Mouse (Mus musculus) midbrain, embryonic 10.5 days (tissue): ENCODE measurements around the gene Epb42. TPM values are rescaled to one million over a fixed set of nuclear protein-coding genes. Genes with fewer than 3 reads are reported as not detected.
A peak's percentile ranks its signal among the peaks of the same experiment; 100 is the strongest.
"Not testable (repeated sequence)": the region's sequence is repeated elsewhere in the genome, so short reads cannot be mapped to it uniquely, and the experiment has no call there.

Experiments used
- DNase-seq: peaks from one replicate; pipeline ENCODE4 v3.0.0-alpha.2; 2017; ENCODE audit warnings: low spot score
- H3K27ac ChIP-seq: fragments of 300-500 bp; sonication (generic); replicated peaks from 2 replicates; pipeline ENCODE4 v1.5.1; 2016; ENCODE audit warnings: mild to moderate bottlenecking
- H3K27me3 ChIP-seq: fragments of 300-500 bp; sonication (generic); 2 replicates; pipeline ENCODE4 v1.6.1; 2016; ENCODE audit warnings: low read depth, mild to moderate bottlenecking; ENCODE audit not compliant: poor library complexity, severe bottlenecking
- H3K36me3 ChIP-seq: fragments of 300-500 bp; sonication (generic); 2 replicates; pipeline ENCODE4 v1.6.1; 2016; ENCODE audit warnings: mild to moderate bottlenecking, moderate library complexity
- H3K4me1 ChIP-seq: fragments of 300-500 bp; sonication (generic); 2 replicates; pipeline ENCODE4 v1.6.1; 2016
- H3K4me3 ChIP-seq: fragments of 300-500 bp; sonication (generic); 2 replicates; pipeline ENCODE4 v1.5.1; 2016; ENCODE audit warnings: mild to moderate bottlenecking, moderate library complexity
- H3K9me3 ChIP-seq: fragments of 300-500 bp; sonication (generic); replicated peaks from 2 replicates; pipeline ENCODE4 v1.6.1; 2016; ENCODE audit warnings: mild to moderate bottlenecking
- WGBS: fragments of 180-500 bp; shearing (Covaris S2); methylation state at CpG from one replicate; pipeline ENCODE4 v1.1.7; 2016; 5-methylcytosine and 5-hydroxymethylcytosine counted together
- polyA plus RNA-seq: library from polyadenylated mRNA; unstranded; fragments of >200 nt; fragmentation: Nextera tagmentation; extraction: Ambion mirVana; gene quantifications from 2 replicates; pipeline ENCODE4 v1.2.1, GENCODE M21; 2016

Epb42 gene
- polyA plus RNA-seq, 1 experiment from 2014 or later = 7.4 TPM

GRCm38 (mm10) chr2:121041098-121041497 lies 4.2 kb upstream of the Epb42 start:
- H3K4me1 ChIP-seq = no peaks in the 10 kb centered on the region
- WGBS = 57% methylated on average over 5 of the region's 5 CpGs
- no peaks in the 10 kb centered on the region for H3K9me3 ChIP-seq
- H3K36me3 ChIP-seq = no peaks in the 10 kb centered on the region
- no peaks in the 10 kb centered on the region for H3K27me3 ChIP-seq
- no peak for DNase-seq
- no peak overlapping the region for H3K4me3 ChIP-seq
- H3K27ac ChIP-seq = no peak overlapping the region

- WGBS = 93% methylated on average over 1 of the region's 1 CpGs
- Histone ChIP-seq H3K4me3 (no peak overlapping the region), H3K27me3 (no peaks in the 10 kb centered on the region), H3K36me3 (no peaks in the 10 kb centered on the region), H3K4me1 (no peaks in the 10 kb centered on the region), H3K27ac (no peak overlapping the region), H3K9me3 (no peaks in the 10 kb centered on the region)
- no peak for DNase-seq
Observed at GRCm38 (mm10) chr2:121039382-121039781, 2.5 kb upstream of the Epb42 start.

GRCm38 (mm10) chr2:121038851-121039250 lies 2.0 kb upstream of the Epb42 start:
- 100% methylated on average over 1 of the region's 1 CpGs for WGBS
- H3K36me3 ChIP-seq, H3K4me1 ChIP-seq, H3K4me3 ChIP-seq, DNase-seq, H3K27me3 ChIP-seq, H3K9me3 ChIP-seq, H3K27ac ChIP-seq: not testable (repeated sequence)

- H3K27me3 ChIP-seq = no peaks in the 10 kb centered on the region
- DNase-seq = no peak
- H3K27ac ChIP-seq = no peak overlapping the region
- no peak overlapping the region for H3K4me3 ChIP-seq
- no peaks in the 10 kb centered on the region; the same call in 1 of the 2 replicates for H3K4me1 ChIP-seq
- 0 out of 2 replicates have a peak, but pooled peaks cover 1% of the 10 kb centered on the region for H3K9me3 ChIP-seq
- 70% methylated on average over 5 of the region's 5 CpGs for WGBS
- peaks cover 5% of the 10 kb centered on the region for H3K36me3 ChIP-seq
Observed at GRCm38 (mm10) chr2:121022918-121023317, 14.0 kb downstream of the Epb42 start.

GRCm38 (mm10) chr2:121017151-121017550 lies 19.7 kb downstream of the Epb42 start:
- DNase-seq = no peak
- Histone ChIP-seq H3K4me1 (no peaks in the 10 kb centered on the region), H3K27ac (no peak overlapping the region), H3K4me3 (no peak overlapping the region), H3K9me3 (0 out of 2 replicates have a peak, but pooled peaks cover 5% of the 10 kb centered on the region), H3K27me3 (no peaks in the 10 kb centered on the region), H3K36me3 (peaks cover 45% of the 10 kb centered on the region)
- 97% methylated on average over 1 of the region's 1 CpGs for WGBS

GRCm38 (mm10) chr2:121016226-121016625 lies 20.6 kb downstream of the Epb42 start:
- Histone ChIP-seq H3K36me3 (peaks cover 53% of the 10 kb centered on the region), H3K4me3 (no peak overlapping the region), H3K27me3 (no peaks in the 10 kb centered on the region), H3K9me3 (0 out of 2 replicates have a peak, but pooled peaks cover 5% of the 10 kb centered on the region), H3K27ac (no peak overlapping the region), H3K4me1 (no peaks in the 10 kb centered on the region)
- no peak for DNase-seq
- 89% methylated on average over 9 of the region's 9 CpGs for WGBS

GRCm38 (mm10) chr2:121015507-121015906 lies 21.4 kb downstream of the Epb42 start:
- 80% methylated on average over 2 of the region's 2 CpGs for WGBS
- no peak overlapping the region for H3K4me3 ChIP-seq
- no peak for DNase-seq
- 0 out of 2 replicates have a peak, but pooled peaks cover 5% of the 10 kb centered on the region for H3K9me3 ChIP-seq
- no peaks in the 10 kb centered on the region for H3K27me3 ChIP-seq
- peaks cover 54% of the 10 kb centered on the region for H3K36me3 ChIP-seq
- no peak overlapping the region for H3K27ac ChIP-seq
- H3K4me1 ChIP-seq = no peaks in the 10 kb centered on the region

GRCm38 (mm10) chr2:121012676-121013075 lies 24.2 kb downstream of the Epb42 start:
- Histone ChIP-seq H3K27me3 (no peaks in the 10 kb centered on the region), H3K4me1 (peaks cover 15% of the 10 kb centered on the region), H3K4me3 (no peak overlapping the region), H3K27ac (no peak overlapping the region), H3K9me3 (0 out of 2 replicates have a peak, but pooled peaks cover 2% of the 10 kb centered on the region), H3K36me3 (peaks cover 46% of the 10 kb centered on the region)
- no peak for DNase-seq
- WGBS = 88% methylated on average over 9 of the region's 9 CpGs

GRCm38 (mm10) chr2:121009071-121009677 lies 27.7 kb downstream of the Epb42 start:
- Histone ChIP-seq H3K27me3 (no peaks in the 10 kb centered on the region), H3K9me3 (no peaks in the 10 kb centered on the region), H3K4me1 (peaks cover 15% of the 10 kb centered on the region), H3K4me3 (peak overlapping the region; percentile 86), H3K27ac (no peak overlapping the region), H3K36me3 (peaks cover 25% of the 10 kb centered on the region)
- no peak for DNase-seq
- 29% methylated on average over 5 of the region's 5 CpGs for WGBS

- Histone ChIP-seq H3K9me3 (no peaks in the 10 kb centered on the region), H3K4me1 (peaks cover 15% of the 10 kb centered on the region), H3K36me3 (peaks cover 23% of the 10 kb centered on the region), H3K27ac (peak overlapping the region; percentile 80), H3K4me3 (peak overlapping the region; percentile 86), H3K27me3 (no peaks in the 10 kb centered on the region)
- WGBS = 1% methylated on average over 12 of the region's 12 CpGs
- no peak for DNase-seq
Observed at GRCm38 (mm10) chr2:121008664-121009007, 28.2 kb downstream of the Epb42 start.

GRCm38 (mm10) chr2:121007925-121008663 lies 28.8 kb downstream of the Epb42 start, which contains the start of gene Ccndbp1:
Gene Ccndbp1, plus strand, starts transcription at chr2:121008403.
- H3K9me3 ChIP-seq = no peaks in the 10 kb centered on the region
- peak within 1 kb of the TSS; percentile 86 for H3K4me3 ChIP-seq
- peaks cover 19% of the 10 kb centered on the region for H3K36me3 ChIP-seq
- H3K27ac ChIP-seq = peak within 1 kb of the TSS; percentile 80
- peak; percentile 92 for DNase-seq
- H3K27me3 ChIP-seq = no peaks in the 10 kb centered on the region
- 2% methylated on average over 34 of the region's 34 CpGs for WGBS
- peaks cover 15% of the 10 kb centered on the region for H3K4me1 ChIP-seq

GRCm38 (mm10) chr2:121006986-121007385 lies 29.9 kb downstream of the Epb42 start:
- DNase-seq = no peak
- no peak overlapping the region for H3K4me3 ChIP-seq
- WGBS = 90% methylated on average over 1 of the region's 1 CpGs
- H3K27ac ChIP-seq = no peak overlapping the region
- H3K4me1 ChIP-seq = peaks cover 15% of the 10 kb centered on the region
- peaks cover 7% of the 10 kb centered on the region for H3K36me3 ChIP-seq
- no peaks in the 10 kb centered on the region for H3K9me3 ChIP-seq
- no peaks in the 10 kb centered on the region for H3K27me3 ChIP-seq
